Mouse (Mus musculus): ENCODE data around the gene Gm20479.

DNA sequence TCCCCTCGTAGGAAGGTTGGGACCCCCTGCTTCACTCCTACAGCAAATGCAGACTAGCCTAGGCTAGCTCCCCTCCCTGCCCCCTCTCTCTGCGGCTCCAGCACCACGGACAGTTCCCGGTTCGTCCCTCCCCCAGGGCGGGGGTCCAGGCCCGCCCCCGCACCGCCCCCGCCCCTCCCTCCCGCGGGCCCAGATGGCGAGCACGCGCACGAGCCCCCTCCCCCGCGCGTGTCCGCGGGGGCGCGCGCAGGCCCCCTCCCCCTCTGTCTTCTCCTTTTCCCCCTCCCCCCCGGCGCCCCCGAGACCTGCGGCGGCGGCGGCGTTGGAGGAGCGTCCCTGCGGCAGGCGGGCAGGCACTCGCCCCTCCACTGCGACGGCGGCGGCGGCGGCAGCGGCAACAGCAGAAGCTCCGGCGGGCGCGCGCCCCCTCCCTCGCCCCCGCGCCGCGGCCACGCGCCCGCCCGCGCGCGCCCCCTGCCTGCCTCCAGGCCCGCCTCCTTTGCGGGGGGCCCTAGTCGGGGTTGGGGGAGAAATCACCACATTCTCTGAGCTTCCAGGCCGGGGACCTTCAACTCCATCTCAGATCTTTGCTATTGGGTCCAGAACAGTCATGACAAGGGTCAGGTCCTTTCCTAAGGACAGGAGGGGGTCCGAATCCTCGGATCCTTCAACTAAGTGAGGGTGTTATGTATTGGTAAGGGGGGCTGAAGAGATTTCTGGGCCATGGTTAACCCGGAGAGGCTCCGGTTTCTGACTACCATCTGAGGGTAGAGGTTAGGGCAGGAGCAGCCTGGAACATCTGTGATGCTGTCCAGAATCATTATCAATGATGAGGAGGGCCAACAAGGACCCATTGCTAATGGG lies 39.2 kb upstream of the Gm20479 start:
- TF ChIP-seq POLR2A (IDR thresholded peaks at IDR 0.05; ENCODE audit: extremely low read depth, insufficient read depth, low read length) (no peak), CTCF (IDR thresholded peaks at IDR 0.05; ENCODE audit: extremely low read depth, insufficient read depth, low read length) (no peak)

Data from cortical plate, adult 2 months (tissue).